Mouse (Mus musculus) erythroblast, embryonic 14.5 days (primary cell): ENCODE results near the gene Eva1c.

Experiments used
- GATA1 ChIP-seq: IDR thresholded peaks from 2 replicates; pipeline ENCODE4 v1.6.1; 2012; ENCODE audit warnings: low read length, inconsistent platforms, mixed read lengths
- TAL1 ChIP-seq: IDR thresholded peaks from 3 replicates; pipeline ENCODE4 v1.6.1; 2012; ENCODE audit warnings: low read length, inconsistent platforms, mixed read lengths

- TF ChIP-seq GATA1, result no peak
- TF ChIP-seq TAL1, result no peak
These were observed 46.4 kb downstream of the Eva1c start for GRCm38 (mm10) chr16:90872936-90873335.
